In genomic region chr6:23028251-23028650, GRCm38 (mm10) we compare ENCODE assay signal across 21 mouse cellular contexts.
A peak's percentile ranks its signal among the peaks of the same experiment; 100 is the strongest.
DNase-seq lines count a peak whose midpoint lies in the region; ATAC-seq and TF ChIP-seq lines count a peak whose summit lies in the region.
"Had no signal": no experiment of that assay in that cellular context is flagged by ENCODE, and none has a peak within 500 bp of the region (broad histone marks: within the 10 kb centered on the region; RNA-seq: fewer than 3 reads in every experiment).

No protein-coding gene starts in this region.

- TF ChIP-seq CTCF in kidney, postnatal 0 days (IDR thresholded peaks at IDR 0.05; ENCODE audit: low read depth) = no peak
- TF ChIP-seq CTCF in layer of hippocampus, adult 2 months (conservative IDR thresholded peaks at IDR 0.05) = no peak

- WGBS in kidney, postnatal 0 days = 73% methylated on average over 1 of the region's 1 CpGs
- WGBS in neural tube, embryonic 13.5 days = 65% methylated on average over 1 of the region's 1 CpGs

- no peak overlapping the region for H3K4me2 ChIP-seq in kidney, postnatal 0 days (ENCODE audit: low read length)
- H3K4me2 ChIP-seq in neural tube, embryonic 13.5 days = no peak overlapping the region
- H3K4me2 ChIP-seq: forebrain, embryonic 13.5 days; heart, embryonic 13.5 days; hindbrain, embryonic 12.5 days had no signal

- no peak overlapping the region for H3K27ac ChIP-seq in kidney, postnatal 0 days
- H3K27ac ChIP-seq in neural tube, embryonic 13.5 days (replicated peaks) = no peak overlapping the region
- H3K27ac ChIP-seq in layer of hippocampus, adult 2 months = no peak overlapping the region
- H3K27ac ChIP-seq: embryonic facial prominence, embryonic 10.5 days; forebrain, embryonic 13.5 days; heart, embryonic 13.5 days; hindbrain, embryonic 12.5 days had no signal

- DNase-seq in kidney, postnatal 0 days (ENCODE audit: low spot score) = peak; percentile 6
- no peak for DNase-seq in kidney, postnatal 4 days
- no peak for DNase-seq in neural tube, embryonic 10.5 days (ENCODE audit: extremely low spot score, low spot score)
- peak; percentile 78 for DNase-seq in R1 (ENCODE audit: low read depth, low spot score)
- peak; percentile 35 for DNase-seq in hindlimb bud, embryonic 11.5 days (ENCODE audit: extremely low spot score, low read depth, low spot score)
- DNase-seq in cerebellum, postnatal 10 days = no peak
- no peak for DNase-seq in layer of hippocampus, adult 2 months (ENCODE audit: low spot score in 2 of 2)
- DNase-seq: adrenal gland, postnatal 25 days; cerebellum, adult 18-20 months; cerebellum, adult 9-11 months; forebrain, postnatal 0 days; gastrocnemius, postnatal 14 days; heart, postnatal 36 days had no signal

- H3K9ac ChIP-seq in kidney, postnatal 0 days (ENCODE audit: low read depth, low read length) = no peak overlapping the region
- H3K9ac ChIP-seq in neural tube, embryonic 13.5 days = no peak overlapping the region
- H3K9ac ChIP-seq: forebrain, embryonic 13.5 days; forebrain, postnatal 0 days; heart, embryonic 13.5 days; hindbrain, embryonic 12.5 days had no signal

- no peaks in the 10 kb centered on the region for H3K4me1 ChIP-seq in kidney, postnatal 0 days (replicated peaks; ENCODE audit: insufficient read depth, low read length)
- no peaks in the 10 kb centered on the region for H3K4me1 ChIP-seq in neural tube, embryonic 13.5 days (replicated peaks)
- H3K4me1 ChIP-seq: forebrain, embryonic 13.5 days; heart, embryonic 13.5 days; hindbrain, embryonic 12.5 days had no signal

- H3K36me3 ChIP-seq in kidney, postnatal 0 days (ENCODE audit: insufficient read depth, low read length) = no peaks in the 10 kb centered on the region
- H3K36me3 ChIP-seq in neural tube, embryonic 13.5 days = peaks cover 12% of the 10 kb centered on the region; the same call in 1 of the 2 replicates
- H3K36me3 ChIP-seq: embryonic facial prominence, embryonic 10.5 days; heart, embryonic 13.5 days had no signal

- H3K4me3 ChIP-seq in kidney, postnatal 0 days (replicated peaks; ENCODE audit: low read depth, low read length) = no peak overlapping the region
- no peak overlapping the region for H3K4me3 ChIP-seq in neural tube, embryonic 13.5 days
- no peak overlapping the region for H3K4me3 ChIP-seq in layer of hippocampus, adult 2 months
- H3K4me3 ChIP-seq: embryonic facial prominence, embryonic 10.5 days; forebrain, embryonic 13.5 days; heart, embryonic 13.5 days; hindbrain, embryonic 12.5 days had no signal

- H3K9me3 ChIP-seq in kidney, postnatal 0 days (replicated peaks; ENCODE audit: low read length) = no peaks in the 10 kb centered on the region
- no peaks in the 10 kb centered on the region for H3K9me3 ChIP-seq in neural tube, embryonic 13.5 days
- H3K9me3 ChIP-seq: embryonic facial prominence, embryonic 10.5 days; forebrain, embryonic 13.5 days; heart, embryonic 13.5 days; hindbrain, embryonic 12.5 days had no signal

- no peaks in the 10 kb centered on the region for H3K27me3 ChIP-seq in kidney, postnatal 0 days (ENCODE audit: insufficient read depth, low read length)
- no peaks in the 10 kb centered on the region for H3K27me3 ChIP-seq in neural tube, embryonic 13.5 days
- H3K27me3 ChIP-seq: CH12.LX; forebrain, embryonic 13.5 days; heart, embryonic 13.5 days; hindbrain, embryonic 12.5 days had no signal

- no peak for ATAC-seq in kidney, postnatal 0 days (replicated peaks; ENCODE audit: low FRiP score, low read depth)
- 0 out of 2 replicates have a peak, but pooled peaks have one; percentile 32 for ATAC-seq in neural tube, embryonic 13.5 days (ENCODE audit: low read depth)
- ATAC-seq: activated CD4-positive, CD25-positive, alpha-beta regulatory T cell, adult 4 months; forebrain, embryonic 13.5 days; forebrain, postnatal 0 days; hindbrain, embryonic 16.5 days had no signal

Comparison
In these comparisons a context has a peak if more than half of its experiments do, and no peak if none do; other contexts are left out.
1. DNase-seq: peak in kidney, postnatal 0 days (single experiment), R1 (single experiment) and hindlimb bud, embryonic 11.5 days (single experiment); none in kidney, postnatal 4 days (0 of 2), neural tube, embryonic 10.5 days (single experiment), cerebellum, postnatal 10 days (0 of 2) and layer of hippocampus, adult 2 months (0 of 2).